Mouse (Mus musculus) liver, adult 2 months (tissue): ENCODE measurements around the gene Krtap9-5.

ENCODE experiments used
- CTCF ChIP-seq: fragments of 200-500 bp; IDR thresholded peaks from 2 replicates; pipeline ENCODE4 v1.5.1; 2011; ENCODE audit warnings: low read depth, low read length, control low read depth
- POLR2A ChIP-seq: fragments of 200-500 bp; IDR thresholded peaks from 2 replicates; pipeline ENCODE4 v1.6.1; 2011; ENCODE audit warnings: low read length, control low read depth; ENCODE audit not compliant: insufficient read depth; ENCODE audit errors: extremely low read depth

GRCm38 (mm10) chr11:99982731-99983130 lies 34.5 kb downstream of the Krtap9-5 start:
- TF ChIP-seq POLR2A, result no peak
- no peak for TF ChIP-seq CTCF
